Mouse (Mus musculus) embryo, embryonic 10 days (tissue): ENCODE data around the gene Dusp19.
A peak's percentile ranks its signal among the peaks of the same experiment; 100 is the strongest.

Source experiments
- DNase-seq: peaks from one replicate; pipeline ENCODE4 v3.0.0-alpha.2; 2015; ENCODE audit warnings: low spot score

Dusp19 gene

DNA sequence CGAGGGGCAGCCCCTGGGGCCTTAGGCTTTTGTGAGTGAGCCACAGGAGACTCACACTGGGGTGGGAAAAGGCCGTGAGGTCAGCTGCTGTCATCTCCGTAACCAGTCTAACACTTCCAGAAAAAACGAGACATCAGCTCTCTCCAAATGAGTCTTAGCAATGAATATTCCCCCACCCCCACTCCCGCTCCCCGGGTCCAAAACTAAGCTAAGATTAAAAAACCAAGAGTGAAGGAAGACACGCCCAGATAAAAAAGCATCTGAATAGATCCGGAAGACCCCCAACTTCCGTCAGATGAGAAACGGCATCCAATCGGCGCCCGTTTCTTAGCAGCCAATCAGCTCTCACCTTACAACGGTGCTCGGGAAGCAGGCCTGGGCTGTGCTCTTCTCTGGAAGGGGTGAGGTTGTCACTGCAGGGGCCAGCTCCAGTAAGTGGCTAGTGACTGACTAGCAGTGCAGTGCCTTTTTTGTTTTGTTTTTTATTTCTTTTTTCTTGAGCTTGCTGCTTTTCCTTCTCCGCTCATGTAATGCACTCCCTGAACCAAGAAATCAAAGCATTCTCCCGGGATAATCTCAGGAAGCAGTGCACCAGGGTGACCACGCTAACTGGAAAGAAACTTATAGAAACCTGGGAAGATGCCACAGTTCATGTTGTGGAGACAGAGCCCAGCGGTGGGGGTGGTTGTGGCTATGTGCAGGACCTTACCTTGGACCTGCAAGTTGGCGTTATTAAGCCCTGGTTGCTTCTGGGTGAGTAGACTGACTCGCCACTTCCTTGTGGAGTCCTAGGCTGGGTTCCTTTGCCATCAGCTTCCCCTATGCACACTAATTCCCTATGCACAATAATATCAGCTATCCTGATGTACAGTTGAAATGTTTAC, at the start of gene Dusp19, which contains the start of gene Nup35:
TSS of gene Dusp19 (plus strand) at position 192 of the 884 bp plus-strand sequence.
TSS of gene Nup35 (plus strand) at position 383 of the 884 bp plus-strand sequence.
- DNase-seq, result peak; percentile 96

DNA sequence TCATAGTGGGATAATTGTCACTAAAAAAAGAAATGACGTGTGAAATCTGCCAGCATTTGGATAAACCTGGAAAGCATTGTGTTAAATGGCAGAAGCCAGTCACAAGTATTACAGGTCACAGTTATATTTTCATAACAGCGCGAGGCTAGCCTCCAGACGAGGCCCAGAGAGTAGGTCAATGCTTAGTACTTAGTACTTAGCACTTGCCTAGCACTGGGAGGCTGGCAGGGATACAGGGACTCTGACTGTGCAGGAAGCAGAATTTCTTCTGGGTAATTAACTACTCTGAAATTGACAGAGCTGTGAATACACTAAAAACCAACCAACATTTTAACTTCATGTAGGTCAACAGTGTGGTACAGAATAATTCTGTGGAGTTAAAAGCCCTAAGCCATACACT, 49.4 kb upstream of the Dusp19 start:
- DNase-seq, result no peak

DNA sequence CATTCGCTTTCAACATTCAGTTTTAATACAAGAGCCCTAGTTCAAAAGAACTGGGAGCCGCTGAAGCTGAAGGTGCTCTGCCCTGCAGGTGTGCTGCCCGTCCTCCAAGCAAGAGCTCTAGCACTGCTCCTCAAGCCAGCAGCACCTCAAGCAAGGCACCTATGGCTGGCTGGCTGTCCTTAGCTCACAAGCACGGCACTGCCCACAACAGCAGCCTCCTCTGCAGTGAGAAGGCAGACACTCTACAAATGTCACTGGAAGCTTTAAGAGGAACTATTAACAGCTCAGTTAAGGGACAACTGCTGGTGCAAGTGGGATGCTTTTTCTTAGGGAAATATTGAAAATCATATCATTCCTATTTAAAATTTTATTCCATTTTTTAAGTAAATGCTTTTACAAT, 46.2 kb upstream of the Dusp19 start:
- DNase-seq, result no peak

DNA sequence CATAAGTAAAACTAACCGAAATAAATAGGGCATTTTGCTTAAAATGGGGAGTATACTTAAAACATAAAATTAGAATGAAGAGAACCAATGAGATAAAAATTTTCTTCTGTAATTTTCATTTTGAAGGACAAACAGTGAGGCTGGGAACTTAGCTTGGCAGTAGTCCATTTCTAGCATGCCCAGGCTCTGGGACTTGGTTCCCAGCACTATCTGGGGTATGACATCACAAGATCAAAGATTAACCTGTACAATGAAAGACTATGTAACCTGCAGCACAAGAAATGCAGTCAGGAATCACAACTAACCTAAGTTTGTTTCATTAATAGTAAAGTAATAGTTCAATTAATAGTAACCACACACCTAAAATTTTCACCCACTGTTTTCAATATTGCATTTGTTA, 39.6 kb upstream of the Dusp19 start:
- no peak for DNase-seq

DNA sequence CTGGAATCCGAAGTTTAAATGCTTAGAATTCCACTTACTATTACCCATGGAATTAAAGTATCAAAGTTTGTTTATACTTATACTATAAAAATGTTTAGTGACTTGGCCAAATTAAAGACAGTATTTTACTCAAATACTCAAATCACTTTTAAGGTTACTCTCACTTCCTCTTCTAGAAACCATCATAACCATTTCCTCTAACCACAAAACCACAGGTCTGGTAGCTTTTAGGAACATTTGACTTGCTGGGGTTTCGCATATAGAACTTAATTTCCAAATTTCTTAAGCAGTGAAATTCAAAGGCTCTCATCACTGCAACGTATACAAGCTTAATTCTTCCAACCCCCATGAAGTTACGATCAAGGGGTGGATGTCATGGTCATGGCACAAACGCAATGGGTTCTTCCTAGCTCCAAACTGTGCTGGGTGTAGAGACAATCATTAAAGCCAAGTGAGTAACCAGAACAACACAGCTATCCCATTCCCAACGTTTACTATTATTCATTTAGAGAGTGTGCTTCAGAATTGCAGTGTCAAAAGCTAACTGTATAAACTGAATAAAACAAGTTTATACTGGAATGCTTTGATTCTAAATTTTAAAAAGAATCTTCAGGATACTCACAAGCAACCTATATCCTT, 37.5 kb upstream of the Dusp19 start:
- DNase-seq, result no peak

DNA sequence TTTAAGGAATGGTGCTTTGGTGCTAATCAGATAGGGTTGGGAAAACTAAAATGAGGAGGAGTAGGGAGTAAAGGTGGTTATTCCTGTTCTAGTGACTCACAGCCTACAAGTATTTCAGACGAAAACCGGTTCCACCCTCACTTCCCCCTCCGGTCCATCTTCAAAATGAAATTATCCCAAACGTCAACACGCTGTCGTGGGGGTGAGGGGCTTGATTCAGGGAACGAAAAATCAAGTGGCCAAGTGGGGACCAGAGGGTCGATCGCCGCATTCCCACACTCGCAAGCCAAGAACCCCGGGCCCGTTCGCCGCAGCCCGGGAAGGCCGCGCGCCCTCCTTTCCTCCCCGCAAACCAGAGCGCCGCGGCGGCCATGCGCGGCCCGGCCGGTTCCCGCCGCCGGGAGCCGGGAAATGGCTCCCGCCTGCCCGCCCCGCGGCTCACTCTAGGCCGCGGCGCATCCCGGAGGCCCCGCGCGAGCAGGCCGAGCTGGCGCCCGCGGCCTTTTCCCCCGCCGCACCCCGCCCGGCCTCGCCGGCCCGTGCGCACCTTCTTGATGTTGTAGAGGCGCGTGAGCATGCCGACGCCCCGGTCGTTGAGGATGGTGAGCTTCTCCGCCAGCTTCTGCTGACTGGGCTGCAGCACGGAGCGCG, 36.4 kb upstream of the Dusp19 start:
- DNase-seq, result peak; percentile 47

DNA sequence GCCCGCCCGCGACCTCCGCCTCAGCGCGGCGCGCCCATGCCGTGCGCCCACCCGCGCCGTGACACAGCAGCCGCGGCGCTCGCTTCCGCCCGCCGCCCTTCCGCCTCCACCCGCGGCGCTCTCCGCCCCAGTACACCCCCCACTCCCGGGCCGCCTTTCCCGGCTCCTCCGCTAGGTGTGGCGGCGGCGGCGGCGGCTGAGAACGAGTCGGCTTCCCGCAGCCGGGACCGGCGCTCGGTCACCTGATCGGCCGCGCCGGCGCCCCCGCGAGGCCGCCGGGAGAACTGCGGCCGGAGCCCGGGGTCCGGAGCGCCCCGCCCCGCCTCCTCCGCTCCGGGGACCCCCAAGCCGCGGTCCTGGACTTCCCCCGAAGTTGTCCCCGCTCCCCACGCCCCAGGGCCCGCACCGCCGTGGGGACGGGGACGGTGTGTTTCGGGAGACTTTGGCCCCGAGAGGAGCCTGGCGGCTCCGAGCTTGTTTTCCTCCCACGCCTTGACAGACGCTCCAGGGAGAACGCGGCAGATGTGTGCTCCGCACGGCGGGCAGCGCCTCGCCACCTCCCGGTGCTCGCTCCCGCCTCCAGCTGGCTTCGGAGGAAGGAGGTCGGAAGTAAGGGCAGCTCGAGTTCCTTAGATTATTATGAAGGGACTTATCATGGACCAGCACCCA, 35.7 kb upstream of the Dusp19 start, which contains the start of gene Nckap1:
TSS of gene Nckap1 (minus strand) at position 338 of the 669 bp plus-strand sequence.
- DNase-seq, result peak; percentile 80

DNA sequence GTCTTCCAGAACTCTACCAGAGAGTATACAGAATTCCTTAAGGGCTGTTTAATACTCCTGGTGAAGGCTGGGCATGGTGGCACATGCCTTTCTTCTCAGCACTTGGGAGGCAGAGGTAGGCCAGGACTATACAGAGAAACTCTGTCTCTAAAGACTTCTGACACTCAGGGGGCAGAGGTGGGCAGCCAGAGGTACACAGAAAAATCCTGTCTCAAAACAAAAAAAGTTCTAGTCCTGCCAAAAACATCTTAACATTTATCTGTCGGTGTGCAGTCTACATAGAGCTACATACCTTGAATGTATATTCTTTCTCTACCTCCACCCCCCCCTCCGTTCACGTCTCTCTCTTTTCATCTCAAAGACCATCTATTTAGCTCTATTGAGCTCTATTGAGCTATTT, 34.5 kb upstream of the Dusp19 start:
- DNase-seq, result no peak

DNA sequence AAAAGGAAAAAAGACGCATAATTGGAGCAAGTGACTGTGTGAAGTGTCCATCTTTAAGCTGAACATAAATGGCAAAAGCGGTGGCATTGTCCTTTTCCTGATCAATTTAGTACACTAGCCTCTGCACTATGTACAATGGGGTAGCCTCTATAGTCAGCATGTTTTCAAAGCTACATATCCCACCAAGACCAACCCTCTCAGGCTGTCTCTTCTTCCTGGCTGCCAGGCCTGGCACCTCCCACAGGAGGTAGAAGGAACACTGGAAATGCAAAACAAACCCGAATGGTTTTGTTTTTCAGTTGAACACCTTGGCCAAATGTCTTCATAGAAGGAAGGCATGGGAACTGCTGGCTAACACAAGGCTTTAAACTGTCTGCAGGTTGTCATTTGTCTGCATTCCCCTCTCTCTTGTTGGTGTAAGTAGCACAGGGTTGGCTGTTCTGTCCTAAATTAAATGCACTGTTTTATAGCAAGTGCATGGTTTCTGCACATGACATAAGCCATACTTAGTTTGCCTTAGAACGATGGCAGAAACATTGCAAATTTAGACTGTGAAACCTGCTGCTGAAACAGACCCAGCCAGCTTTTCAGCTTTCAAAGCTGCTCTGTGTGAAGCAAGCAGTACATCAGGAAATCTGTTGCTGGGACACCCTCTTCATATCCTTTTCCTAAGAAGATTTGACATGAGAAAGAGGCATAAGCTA, 22.5 kb upstream of the Dusp19 start:
- DNase-seq, result no peak

DNA sequence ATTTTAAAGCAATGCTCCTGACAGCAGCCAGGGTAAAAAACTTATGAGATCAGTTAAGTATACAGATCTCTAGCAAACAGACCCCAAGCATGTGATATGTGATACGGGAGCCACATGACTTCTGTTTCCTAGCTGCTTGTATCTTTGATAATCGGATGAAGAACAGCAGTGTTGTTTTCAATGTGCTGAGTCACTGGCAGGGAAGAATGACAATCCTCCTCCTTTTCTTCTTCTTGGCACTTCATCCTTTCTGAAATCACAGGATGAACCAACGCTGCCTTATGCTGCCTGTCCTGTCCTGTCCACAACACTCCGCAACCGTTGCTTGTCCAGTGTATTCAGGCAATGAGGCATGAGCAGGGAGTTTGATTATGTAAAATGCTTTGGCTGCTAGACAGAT, 19.9 kb upstream of the Dusp19 start:
- DNase-seq, result no peak

DNA sequence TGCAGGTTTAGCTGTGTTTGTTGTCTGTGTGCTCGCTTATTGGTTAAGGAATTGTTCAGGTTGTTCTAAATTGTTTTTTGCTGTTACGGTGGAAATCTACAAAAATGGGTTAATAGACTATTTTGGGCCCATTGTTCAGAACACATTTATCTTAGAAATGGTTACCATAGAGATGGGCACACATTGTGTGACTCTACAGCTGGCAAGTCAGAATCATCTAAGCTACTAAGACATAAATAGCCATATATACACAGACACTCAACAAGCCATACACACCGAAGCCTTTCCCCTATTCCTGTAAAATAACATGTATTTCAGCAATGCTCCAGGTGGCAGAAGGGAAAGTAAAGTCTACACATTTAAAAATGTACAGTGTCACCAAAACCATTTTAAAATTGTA, 17.0 kb upstream of the Dusp19 start:
- no peak for DNase-seq

DNA sequence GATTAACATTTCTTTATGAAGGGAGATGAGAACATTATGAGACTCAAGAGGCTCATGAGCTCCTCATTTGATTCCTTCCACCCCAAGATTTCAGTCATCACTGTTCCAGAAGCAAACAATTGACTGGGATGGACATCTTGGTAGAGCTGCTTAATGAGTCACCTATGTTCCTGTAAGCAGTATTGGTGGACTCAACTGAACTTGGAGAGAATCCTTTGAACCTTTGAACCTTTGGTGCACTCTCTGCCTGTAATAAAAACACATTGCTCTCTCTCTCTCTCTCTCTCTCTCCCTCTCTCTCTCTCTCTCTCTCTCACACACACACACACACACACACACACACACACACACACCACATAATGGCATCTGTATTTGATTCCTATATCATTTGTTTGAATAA, 16.2 kb upstream of the Dusp19 start:
- DNase-seq, result no peak

DNA sequence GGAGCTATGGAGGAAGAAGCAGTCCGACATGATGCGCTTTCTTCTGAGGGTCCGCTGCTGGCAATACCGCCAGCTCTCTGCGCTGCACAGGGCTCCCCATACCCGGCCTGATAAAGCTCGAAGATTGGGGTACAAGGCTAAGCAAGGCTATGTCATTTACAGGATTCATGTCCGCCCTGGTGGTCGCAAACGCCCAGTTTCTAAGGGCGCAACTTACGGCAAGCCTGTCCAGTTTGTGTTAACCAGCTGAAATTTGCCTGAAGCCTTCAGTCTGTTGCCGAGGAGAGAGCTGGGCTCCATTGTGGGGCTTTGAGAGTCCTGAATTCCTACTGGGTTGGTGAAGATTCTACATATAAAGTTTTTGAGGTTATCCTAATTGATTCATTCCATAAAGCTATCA, 14.1 kb upstream of the Dusp19 start:
- DNase-seq, result no peak

DNA sequence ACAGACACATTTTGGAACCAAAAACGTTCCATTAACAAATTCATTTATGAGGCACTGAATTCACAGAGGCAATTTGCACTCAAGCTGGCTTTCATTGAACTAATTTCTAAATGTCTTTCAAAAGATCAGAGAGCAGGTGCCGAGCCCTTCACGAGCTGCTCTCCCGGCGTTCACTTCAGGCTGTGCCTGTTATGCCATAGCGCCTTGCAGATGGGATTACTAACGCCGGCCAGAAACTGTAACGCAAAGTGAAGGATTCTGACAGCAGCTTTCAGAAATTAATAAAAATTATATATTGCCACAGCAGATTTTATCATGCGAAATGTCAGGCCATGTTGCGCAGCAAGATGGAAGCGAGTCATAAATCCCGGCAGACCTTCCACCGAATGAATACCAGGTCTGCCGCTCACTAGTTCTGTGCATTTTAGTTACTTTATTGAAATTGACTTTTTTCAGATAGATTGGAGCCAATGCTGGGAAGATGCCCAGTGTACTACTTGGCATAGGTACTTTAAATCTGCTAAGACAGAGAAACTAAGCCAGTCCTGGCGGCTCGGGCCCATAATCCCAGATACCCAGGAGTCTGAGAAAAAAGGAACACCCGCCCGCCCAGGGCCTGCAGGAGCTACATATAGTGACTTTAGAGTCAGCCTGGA, 12.9 kb upstream of the Dusp19 start:
- DNase-seq, result no peak

DNA sequence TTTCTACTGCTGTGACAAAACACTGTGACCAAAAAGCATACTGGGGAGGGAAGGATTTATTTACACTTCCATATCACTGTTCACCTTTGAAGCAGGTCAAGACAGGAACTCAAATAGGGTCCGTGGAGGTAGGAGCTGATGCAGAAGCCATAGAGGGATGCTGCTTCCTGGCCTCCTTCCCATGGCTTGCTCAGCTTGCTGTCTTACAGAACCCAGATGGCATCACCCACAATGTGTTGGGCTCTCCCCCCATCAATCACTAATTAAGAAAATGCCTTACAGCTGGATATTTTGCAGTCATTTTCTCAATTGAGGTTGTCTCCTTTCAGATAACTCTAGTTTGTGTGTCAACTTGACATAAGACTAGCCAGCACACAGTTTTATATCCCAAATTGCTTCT, 4.6 kb upstream of the Dusp19 start:
- DNase-seq, result no peak

DNA sequence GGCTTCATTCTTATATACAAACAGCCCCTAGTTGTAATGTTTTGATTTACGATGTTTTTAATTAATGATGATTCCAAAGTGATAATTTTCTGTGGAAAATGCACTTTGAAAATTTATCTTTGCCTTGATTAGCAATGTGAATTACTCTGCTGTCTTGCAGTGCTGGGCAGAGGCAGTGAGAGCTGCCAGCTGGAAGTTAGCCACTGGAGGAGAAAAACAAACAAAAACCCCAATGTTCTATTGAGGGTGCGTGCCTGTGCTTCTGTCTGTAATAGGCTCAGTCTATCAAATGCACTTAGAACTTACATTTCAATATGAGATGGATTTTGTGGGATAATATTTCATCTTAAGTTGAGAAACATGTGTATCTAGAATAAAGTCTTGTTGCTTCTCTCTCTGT, 4.0 kb upstream of the Dusp19 start:
- no peak for DNase-seq

DNA sequence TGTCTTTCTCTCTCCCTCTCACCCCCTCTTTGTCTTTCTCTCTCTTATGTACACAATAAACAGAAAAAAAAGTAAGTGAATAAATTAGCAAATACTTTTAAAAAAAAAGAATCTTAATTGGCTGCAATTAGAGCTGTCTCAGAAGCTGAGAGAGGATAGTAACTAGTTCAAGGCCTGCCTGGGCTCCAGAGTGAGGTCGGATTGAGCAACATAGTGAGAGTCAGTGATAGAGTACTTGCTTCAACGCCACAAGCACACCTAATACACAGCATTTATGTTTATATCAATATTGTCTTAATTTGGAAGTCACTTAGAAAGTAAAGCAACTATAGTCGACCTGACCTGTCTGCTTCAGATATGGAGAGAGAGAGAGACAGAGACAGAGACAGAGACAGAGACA, 2.1 kb downstream of the Dusp19 start:
- DNase-seq, result no peak

DNA sequence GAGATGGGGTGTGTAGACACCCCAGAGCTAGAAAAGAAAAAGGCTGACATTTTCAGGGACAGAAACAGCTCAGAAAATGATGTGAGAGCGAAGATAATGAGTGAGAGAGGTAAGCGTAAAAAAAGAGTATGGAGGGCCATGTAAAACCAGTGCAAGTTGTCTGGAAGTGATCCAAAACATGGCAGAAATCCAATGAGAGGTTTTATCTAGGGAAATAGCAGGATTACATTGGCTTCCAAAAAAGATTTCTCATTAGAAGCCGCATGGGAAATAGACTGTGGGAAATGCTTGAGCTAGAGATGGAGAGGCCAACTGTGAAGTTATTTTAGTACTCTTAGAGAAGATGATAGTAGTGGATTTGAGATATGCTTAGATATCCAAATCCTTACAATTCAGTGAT, 5.1 kb downstream of the Dusp19 start:
- DNase-seq, result no peak

DNA sequence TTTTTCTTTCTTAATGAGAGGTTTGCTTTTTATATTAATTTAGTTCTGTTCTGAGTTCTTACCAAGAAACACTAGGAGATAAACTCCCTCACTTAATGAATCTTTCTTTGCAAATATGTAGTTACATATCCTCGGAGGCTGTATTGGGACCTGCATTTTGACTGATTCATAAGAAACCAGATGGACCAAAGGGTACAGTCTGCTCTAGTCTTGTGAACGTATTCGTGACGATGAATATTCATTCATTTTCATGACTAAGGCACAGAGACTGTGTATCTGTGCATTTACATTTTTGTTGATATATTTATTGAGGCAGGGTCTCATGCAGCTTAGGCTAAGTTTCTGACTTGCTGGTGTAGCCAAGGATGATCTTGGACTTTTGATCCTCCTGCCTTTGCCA, 7.7 kb downstream of the Dusp19 start:
- DNase-seq, result no peak

DNA sequence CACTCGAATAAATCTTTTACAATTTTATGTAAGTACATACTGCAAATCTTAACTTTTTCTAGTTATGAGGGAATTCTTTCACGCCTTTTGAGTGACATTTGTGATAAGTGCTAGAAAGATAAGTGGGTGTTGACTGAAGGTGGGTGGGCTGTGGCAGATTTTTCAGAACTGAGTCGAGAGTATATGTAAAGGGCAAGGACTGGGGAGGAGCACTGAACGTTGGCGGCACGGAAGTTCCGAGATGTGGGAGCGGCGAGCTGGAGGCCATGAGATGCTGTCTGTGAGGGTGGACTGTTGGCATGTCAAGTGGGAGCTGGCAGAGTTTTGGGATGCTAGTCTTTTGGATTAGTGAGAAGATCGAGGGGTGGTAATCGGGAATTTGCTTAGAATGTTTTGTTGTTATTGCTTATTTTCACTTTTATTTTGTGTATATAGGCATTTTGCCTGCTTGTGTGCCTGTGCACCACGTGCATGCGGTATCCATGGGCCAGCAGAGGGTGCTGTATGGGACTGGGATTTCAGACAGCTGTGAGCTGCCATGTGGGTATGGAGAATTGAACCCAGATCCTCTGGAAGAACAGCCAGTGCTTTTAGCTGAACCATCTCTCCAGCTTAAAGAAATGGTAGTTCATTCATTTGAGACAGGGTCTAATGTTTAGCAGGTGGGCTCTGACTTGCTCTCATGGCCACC, 15.6 kb downstream of the Dusp19 start:
- DNase-seq, result no peak
